Mouse (Mus musculus) CD4-positive helper T cell, adult 2 months (primary cell): Measurements from ENCODE around the gene Pkd1.

Source experiments
- DNase-seq: peaks from one replicate; pipeline ENCODE4 v3.0.0-alpha.2; 2012; ENCODE audit warnings: low read depth, missing footprints, low spot score

Gene Pkd1

DNA sequence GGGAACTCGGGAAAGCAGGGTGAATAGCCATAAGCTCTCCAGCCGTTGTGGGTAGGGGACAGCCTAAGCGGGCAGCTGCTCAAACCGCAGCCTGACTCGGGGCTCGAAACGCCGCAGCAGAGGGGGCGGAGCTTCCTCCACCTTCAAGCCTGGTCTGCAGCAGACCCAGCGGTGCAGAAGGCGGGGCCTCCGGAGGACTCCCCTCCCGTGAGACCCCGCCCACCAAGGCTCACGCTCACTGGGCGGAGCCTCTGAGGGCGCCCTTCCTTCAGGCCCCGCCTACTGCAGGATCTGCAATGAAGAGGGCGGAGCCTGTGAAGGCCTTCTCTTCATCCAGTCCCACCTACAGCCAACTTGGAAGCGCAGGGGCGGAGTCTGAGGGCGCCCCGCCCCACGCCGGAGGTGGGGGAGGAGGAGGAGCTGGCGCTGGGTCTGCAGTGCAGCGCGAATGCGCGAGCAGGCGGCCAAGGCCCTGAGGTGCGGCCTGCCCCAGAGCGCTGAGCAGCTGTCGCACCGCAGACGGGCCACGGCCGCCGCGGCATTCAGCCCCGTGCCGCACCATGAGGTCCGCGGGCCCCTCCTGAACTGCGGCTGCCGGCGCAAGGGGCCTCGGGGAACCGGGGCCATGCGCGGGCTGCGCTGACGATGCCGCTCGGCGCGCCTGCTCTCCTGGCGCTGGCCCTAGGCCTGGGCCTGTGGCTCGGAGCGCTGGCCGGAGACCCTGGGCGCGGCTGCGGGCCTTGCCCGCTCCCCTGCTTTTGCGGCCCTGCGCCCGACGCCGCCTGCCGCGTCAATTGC, at the start of gene Pkd1:
Gene Pkd1, plus strand, starts transcription at position 217 of the 798 bp plus-strand sequence.
- peak; percentile 100 for DNase-seq

DNA sequence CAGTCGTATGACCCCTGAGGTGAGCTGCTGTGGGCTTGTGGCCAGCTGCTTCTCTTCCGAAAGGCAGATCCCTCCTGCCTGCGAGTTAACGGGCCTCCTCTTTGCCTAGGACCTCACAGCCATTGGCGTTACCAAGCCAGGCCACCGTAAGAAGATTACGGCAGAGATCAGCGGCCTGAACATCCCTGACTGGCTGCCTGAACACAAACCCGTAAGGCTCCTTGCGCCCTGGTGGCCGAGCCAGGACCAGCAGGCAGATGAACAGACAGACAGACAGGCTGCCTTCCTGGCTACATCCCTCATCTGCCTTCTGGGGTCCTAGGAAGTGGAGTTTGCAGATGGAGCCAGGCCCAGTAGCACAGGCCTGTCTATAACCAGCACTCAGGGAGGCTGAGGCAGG, 47.4 kb upstream of the Pkd1 start:
- no peak for DNase-seq

DNA sequence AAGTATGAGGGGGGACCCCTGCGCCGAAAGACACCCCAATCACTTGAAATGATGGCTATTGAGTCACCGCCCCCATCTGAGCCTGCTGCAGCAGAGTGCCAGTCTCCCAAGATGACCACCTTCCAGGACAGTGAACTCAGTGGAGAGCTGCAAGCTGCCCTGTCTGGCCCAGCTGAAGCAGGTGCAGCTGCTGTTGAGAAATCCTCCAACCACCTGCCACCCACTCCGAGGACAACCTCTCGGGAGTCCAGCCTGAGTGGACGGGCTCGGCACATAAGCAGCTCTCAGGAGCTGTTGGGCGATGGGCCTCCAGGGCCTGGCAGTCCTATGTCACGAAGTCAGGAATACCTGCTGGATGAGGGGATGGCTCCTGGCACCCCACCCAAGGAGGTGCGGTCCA, 45.5 kb upstream of the Pkd1 start:
- no peak for DNase-seq

DNA sequence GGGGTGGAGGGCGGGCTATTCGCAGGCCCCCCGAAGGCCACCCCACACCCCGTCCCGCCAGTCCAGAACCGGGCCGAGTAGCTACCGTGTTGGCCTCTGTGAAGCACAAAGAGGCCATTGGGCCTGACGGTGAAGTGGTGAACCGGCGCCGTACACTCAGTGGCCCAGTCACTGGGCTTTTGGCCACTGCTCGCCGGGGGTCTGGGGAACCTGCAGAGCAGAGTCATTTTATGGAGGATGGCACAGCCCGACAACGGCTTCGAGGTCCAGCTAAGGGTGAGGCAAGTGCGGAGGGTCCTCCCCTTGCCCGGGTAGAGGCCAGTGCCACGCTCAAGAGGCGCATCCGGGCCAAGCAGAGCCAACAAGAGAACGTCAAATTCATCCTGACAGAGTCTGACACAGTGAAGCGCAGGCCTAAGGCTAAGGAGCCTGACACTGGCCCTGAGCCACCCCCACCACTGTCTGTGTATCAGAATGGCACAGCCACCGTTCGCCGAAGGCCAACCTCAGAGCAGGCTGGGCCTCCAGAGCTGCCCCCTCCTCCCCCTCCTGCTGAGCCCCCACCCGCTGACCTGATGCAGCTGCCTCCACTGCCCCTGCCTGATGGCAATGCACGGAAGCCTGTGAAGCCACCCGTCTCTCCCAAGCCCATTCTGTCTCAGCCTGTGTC, 44.2 kb upstream of the Pkd1 start:
- DNase-seq, result no peak

DNA sequence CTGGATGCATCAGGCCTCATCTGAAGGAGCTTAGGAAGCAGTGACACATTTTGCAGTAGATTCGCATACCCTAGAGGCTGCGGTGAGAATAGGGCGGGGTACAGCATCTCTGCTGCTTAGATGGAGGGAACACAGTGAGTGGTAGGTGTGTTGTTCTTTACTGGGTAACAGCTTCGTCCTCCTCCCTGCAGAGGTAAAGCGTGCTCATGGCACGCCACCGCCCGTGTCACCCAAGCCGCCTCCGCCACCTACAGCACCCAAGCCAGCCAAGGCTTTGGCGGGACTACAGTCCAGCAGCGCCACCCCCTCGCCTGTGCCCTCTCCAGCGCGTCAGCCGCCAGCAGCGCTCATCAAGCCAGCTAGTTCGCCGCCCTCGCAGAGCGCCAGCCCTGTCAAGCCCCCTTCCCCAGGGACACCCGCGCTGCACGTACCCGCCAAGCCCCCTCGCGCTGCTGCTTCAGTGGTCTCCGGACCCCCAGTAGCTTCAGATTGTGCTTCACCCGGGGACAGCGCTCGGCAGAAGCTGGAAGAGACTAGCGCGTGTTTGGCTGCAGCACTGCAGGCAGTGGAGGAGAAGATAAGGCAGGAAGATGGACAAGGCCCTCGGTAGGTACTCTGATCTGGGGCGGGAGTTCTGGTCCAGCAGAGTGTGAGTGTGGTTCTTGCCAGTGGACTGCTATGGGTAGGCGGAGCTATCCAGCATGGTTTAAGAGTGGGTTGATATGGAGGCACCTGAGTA, 43.1 kb upstream of the Pkd1 start:
- no peak for DNase-seq

DNA sequence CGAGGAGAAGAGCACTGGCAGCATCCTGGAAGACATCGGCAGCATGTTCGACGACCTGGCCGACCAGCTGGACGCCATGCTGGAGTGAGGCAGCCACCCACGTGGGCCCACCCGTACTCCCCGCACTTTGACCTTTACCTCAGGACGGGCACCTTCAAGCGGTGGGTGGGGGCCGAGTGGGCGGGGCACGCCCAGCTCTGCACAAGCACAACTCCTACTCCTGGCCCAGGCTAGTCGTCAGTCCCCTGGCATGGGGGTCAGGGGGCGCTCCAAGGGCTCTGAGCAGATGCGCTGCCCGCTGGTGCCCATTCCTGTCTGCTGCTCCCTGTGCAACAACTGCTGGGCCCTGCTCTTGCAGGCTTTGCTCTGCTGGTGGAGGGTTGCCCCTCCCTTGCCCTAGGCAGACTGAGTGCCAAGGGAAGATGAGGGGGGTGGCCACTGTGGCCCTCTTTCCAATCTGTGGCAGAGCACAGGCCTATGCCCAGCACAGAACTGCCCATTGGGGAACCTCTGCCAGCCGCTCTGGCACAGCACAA, 42.4 kb upstream of the Pkd1 start:
- no peak for DNase-seq

DNA sequence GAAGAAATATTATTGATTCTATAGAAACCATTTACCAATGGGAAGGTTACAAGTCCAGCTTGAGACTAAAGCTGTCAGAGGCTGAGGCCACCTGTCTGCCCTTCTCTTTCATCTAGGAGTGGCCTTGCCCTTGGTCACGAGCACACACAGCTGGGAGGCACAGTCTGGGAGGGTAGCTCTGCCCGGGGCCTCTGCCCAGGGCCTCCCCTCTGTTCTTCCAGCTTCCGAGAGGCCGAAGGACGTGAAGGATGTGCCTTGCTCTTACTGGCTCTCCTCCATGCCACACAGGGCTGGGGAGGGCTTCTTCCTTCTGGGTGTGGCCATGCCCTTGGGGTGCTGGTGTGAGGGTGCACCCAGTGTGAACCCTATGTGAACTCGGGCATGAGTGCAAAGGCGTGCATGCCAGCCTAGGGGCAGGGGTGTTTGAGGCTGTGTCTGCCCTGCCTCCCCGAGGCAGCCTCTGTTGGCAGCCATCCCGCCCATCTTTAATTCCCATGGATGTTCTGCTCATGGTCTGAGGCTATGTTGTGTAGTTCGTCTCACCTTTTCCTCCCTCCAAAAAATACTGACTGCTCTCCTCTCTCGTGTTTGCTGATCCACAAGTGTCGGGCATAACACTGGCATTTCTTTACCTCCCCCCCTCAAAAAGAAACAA, 41.7 kb upstream of the Pkd1 start:
- no peak for DNase-seq

DNA sequence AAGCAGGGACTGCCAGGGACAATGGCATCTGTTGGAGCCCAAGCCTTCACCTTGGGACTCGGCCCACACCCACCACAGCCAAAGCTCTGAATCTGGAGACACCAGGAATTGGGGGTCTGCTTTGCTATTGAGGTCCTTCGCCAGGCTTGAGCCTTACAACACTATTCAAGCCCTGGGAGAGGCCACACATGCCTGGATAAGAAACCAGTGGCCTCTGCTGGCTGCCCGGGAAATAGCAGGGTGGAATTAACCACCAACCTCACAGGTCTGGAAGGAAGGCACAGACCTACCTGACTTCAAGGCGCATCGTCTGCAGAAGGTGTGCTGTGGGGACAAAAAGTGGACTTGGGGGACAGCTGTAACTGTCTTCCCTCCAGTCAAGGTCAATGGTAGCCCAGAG, 36.0 kb upstream of the Pkd1 start:
- DNase-seq, result no peak

DNA sequence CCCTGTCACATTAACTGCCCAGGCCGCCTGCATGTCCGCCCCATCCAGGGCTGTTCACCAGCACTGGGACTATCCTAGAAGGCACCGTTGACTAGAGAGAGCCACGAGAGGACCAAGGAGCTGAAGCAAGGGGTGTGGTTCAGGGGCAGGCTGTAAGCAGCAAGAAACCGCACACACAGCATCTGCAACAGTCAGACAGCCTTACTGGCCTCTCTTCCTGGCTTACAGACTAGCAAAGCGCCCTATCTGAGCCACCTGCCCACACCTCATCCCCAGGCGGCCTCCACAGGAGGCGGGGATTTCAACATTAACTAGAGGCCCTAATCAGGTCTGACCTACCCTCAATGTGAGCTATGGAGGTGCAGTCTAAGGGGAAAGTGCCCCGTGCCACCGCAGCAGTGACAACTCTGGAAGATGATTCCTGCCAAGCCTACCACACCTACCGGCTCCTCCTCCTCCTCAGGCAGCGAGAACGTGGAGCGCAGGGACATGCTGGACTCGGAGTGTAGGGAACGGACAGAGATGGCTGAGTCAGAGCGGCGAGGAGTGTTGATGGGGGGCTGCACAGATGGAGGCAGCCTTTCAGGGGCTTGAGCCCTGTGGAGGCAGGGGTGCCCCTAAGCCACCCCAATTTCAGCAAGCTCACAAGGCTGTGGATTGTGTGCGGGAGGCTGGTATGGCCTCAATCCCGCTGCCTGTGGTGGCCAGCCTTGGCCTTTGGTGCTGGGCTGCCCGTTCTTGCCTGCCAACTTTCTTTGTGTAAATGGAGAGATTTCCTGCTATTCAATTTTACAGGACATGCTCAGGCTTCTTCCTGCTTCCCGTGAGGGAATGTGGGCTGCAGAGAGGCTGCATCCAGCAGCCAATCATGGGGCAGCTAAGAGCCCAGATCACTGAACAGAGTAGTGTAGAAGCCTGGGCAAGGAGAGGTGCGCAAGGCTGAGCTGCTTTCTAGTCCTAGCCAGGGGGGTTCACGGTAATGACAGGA, 35.1 kb upstream of the Pkd1 start:
- no peak for DNase-seq

DNA sequence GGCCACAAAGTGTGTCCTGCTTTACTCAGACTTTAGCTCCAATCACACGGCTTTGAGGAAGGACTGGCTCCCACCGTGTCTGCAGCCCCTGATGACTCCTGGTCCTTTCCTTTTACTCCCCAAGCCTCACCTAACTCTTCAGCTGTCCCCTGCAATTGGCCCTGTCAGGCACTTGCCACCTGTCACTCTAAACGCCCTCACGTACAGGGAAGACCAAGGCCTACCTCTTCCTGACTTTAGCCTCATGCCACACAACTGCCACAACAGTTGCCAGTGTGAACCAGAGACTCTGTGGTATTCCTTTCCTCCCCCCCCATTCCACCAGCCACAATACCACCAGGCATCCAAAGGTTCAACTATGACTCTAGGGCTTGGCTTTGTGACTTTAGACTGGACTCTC, 29.2 kb upstream of the Pkd1 start:
- DNase-seq, result no peak

DNA sequence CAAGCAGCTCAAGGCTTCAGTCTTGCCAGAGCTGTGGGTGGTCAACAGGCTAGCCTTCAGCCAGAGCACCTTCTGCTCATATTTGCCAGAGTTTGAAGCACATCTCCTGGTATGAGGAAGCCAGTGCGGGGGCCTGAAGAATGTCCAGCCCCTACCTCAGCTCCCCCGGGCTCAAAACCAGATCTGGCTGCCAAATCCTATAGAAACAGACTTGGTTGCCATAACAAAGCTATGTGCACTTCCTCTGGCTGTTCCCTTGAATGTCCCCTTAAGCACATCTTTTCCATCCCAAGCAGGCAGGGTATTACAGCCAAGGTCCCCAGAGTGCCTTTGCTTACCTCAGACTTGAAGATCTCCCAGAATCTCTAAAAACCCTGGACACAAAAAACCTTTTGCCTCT, 24.9 kb upstream of the Pkd1 start:
- no peak for DNase-seq

DNA sequence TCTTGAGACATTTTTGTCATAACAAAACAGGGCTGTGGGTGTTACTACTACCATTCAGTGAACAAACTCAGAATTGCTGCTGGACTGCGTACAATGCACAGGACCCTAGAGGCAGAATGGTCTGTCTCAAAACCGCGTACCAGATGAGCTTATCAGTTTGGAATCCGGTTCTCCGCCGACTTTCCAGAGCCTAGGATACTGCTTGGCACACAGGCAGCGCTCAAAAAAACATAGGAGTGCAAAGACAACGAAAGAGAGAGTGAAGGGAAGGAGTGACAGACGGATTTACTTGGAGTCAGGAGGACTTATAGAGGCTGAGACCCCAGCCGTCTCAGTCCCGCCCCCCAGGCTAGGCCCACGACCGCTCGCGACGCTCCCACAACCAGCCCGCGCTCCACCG, 22.3 kb upstream of the Pkd1 start:
- DNase-seq, result no peak

DNA sequence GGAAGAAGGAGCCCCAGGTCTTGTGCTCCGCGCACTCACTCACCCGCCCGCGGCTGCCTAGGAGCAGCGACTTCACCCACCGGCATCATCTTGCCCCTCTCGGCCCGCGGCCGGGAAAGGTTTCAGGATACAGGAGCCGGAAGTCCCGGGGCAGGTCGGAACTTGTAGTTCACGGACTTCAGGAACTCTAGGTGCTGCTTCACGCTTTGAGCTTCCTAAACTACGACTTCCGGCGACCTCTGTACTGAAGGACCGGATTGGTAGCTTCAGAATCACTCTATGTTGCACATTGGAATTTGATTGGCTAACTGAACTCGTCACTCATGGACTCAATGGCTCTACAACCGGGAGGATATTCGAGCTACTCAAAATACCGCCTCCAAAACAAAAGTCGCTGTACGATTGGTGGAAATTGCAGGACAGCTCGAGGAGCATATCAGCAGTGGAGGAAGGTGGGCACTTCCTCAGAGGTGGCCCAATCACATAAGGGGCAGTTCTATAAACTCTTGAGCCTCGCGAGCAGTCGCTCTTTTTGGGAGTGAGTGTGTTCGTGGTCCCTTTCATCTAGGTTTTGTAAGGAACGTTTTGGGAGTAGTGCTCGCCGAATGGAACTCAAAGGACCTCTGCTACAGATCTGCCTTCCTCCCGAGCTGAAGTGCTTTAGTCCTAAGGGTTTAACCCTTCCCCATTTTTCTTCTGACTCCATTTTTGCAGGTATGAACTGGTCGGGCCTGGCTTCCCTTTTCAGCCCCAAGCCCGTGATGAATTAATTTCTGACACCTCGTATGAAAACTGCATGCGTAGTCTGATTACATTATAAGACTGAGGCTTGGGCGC, 21.7 kb upstream of the Pkd1 start, which contains the start of gene Traf7:
Gene Traf7, minus strand, starts transcription at position 216 of the 837 bp plus-strand sequence.
- peak; percentile 99 for DNase-seq

DNA sequence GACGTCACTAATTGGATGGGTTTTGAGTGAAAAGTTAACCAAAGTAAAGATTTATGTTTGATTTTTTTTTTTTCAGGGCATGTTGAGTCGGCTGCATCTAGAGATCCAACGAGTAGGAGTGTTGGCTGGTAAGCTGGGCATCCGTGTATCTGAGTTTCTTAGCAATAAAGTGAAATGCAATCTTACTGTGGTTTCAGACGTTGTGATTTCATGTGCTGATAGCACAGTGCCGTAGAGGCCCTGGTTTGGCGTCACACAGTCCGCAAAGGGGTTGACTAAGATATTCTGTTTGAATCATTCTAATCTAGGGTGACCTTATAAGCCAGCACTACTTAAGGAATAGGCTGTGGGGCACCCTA, 21.1 kb upstream of the Pkd1 start:
- peak; percentile 83 for DNase-seq

DNA sequence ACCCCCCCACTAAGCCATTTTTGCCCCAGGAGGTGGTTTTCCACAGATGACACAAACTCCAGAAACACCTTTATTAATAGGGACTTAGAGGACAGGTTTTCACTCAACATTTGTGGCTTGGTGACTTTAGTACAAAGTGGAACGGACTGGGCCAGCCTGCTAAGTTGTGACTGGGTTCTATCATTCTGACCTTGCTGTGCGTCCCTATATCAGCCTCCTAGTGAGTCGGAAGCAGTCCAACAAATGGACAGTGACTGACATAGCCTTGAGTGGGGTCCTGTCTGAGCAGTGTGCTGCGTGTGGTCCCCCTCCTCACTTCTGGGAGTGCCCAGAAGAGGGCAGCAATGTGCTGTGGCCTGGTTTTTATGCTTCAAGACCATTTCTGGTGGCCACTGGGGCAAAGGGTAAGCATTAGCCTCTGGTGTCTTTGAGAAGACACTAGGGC, 20.6 kb upstream of the Pkd1 start:
- DNase-seq, result peak; percentile 66

DNA sequence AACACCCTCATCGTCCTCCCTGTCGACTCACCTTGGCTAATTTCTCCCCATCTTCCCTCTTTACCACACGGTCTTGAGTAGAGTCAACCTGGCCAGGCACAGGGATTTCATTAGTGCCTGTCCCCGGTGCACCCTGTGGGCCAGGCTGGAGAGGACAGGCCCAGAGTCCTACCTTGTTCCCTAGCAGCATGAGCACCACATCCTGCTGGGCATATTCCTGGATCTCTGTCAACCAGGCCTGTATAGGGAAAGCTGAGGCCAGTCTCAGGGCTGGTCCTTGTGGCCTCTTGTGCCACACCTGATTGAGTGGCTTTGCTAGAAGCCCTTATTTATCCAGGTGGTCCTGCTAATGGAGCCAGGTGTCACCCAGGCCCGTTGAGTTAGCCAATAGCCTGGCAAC, 19.8 kb upstream of the Pkd1 start:
- no peak for DNase-seq

DNA sequence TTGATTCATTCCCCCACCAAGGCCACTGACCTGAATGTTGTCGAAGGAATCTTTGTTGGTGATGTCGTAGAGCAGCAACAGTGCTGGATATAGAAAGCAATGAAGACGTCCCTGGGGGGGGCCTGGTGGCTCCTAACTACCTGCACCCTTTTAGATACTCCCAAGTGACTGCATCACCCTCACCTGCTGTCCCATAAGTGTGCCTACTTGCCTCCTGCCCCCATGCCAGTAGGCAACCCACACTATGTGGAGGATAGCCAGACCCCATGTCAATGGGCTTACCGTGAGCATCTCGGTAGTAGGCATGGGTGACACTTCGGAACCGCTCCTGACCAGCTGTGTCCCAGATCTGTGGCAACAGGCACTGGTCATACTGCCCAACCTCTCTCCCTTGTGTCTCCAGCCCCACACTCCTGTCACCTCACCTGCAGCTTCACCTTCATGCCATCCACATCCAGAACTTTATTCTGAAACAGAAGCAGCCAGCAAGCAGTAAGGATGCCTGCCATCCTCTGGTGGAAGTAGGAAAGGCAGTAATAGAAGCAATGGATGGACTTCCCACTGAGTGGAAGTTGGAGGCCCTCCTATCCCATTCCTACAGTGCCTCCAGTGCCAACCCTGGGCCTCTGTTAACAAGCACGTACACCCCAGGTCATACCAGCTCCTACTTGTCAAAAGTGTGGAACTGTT, 19.1 kb upstream of the Pkd1 start:
- no peak for DNase-seq

DNA sequence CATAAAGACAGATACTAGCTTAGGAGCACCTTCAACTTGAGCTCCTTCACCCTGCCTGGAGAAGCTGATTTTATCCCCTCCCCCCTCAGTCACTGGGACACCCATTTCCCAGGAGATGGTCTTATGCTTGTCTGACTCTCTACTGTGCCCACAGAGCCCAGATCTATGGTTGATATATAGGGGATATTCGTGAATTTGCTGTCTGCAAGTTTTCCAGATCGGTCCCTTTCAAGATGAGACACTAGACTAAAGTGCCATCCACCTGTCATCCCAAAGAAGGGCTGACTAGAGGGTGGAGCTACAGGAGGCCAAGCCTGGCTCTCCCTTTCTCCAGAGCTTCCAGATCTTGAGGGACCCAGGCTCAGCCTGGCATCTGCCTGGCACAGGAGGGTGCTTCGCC, 18.6 kb upstream of the Pkd1 start:
- no peak for DNase-seq

DNA sequence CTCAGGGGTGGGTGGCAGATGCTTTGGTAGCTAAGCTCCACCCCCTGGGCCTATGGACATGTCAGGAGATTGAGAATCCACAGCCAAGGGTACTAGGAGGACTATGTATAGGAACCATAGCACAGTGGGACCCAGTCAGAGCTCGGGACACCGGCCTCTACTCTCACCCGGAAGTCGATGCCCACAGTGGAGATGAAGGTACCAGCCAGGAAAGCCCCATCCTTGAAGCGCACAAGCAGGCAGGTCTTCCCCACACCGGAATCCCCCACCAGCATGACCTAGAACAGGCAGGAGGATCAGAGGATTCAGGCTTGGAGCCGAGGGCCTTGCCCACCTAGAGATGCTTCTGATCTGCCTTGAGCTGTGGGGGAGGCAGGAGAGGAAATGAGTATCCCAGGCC, 17.6 kb upstream of the Pkd1 start:
- peak; percentile 52 for DNase-seq
